Comparison of ENCODE assay signal across 21 mouse cellular contexts in the genomic region with DNA sequence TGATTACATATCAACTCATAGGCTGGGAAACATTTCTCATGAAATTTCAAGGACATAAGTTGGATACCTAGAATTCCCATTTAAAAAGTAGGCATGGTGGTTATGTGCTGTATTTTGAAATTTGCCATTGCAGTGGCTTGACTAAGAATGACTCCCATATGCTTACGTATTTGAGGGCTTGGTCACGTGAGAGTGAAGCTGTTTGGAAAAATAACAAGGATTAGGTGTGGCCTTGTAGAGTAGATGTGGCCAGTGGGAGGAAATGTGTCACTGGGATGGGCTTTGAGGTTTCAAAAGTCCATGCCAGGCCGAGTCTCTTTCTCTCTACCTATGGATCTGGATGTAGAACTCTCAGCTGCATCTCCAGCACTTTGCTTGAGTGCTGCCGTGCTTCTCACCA.
DNase-seq lines count a peak whose midpoint lies in the region; TF ChIP-seq lines count a peak whose summit lies in the region.
"Had no signal": no experiment of that assay in that cellular context is flagged by ENCODE, and none has a peak within 500 bp of the region (broad histone marks: within the 10 kb centered on the region; RNA-seq: fewer than 3 reads in every experiment).

No protein-coding gene starts in this region.

- no peak for TF ChIP-seq CTCF in C2C12 (IDR thresholded peaks at IDR 0.05; ENCODE audit: control insufficient read depth, insufficient read depth, insufficient read length)

- H3K4me3 ChIP-seq in C2C12 (ENCODE audit: insufficient read depth, poor library complexity, severe bottlenecking) = no peak overlapping the region
- H3K4me3 ChIP-seq: embryonic facial prominence, embryonic 13.5 days; embryonic facial prominence, embryonic 15.5 days; erythroblast, embryonic 14.5 days; forebrain, embryonic 10.5 days; forebrain, embryonic 12.5 days had no signal

- no peaks in the 10 kb centered on the region for H3K27me3 ChIP-seq in C2C12 (ENCODE audit: control insufficient read depth, insufficient read depth, insufficient read length)
- H3K27me3 ChIP-seq: embryonic facial prominence, embryonic 13.5 days; embryonic facial prominence, embryonic 15.5 days; forebrain, embryonic 12.5 days had no signal

- peak; percentile 12 for DNase-seq in retina, postnatal 1 day
- no peak for DNase-seq in retina, embryonic 14.5 days (ENCODE audit: low spot score)
- DNase-seq in thymus, postnatal 14 days = no peak
- DNase-seq in gastrocnemius, adult 8-10 months (ENCODE audit: low spot score in 2 of 2) = no peak
- DNase-seq: adrenal gland, adult 2 months; adrenal gland, postnatal 10 days; adrenal gland, postnatal 25 days; B cell, adult 2 months; cerebellum, adult 11 months; cerebellum, adult 18-20 months; cerebellum, adult 8-10 months; cerebellum, adult 9-11 months; cerebellum, postnatal 14 days; cerebellum, postnatal 36 days; embryo, embryonic 11 days had no signal

- H3K79me2 ChIP-seq in C2C12 (ENCODE audit: control insufficient read depth, insufficient read depth) = no peaks in the 10 kb centered on the region

- no peak overlapping the region for H3ac ChIP-seq in C2C12 (ENCODE audit: control insufficient read depth, insufficient read length, low read depth)

- no peaks in the 10 kb centered on the region for H3K36me3 ChIP-seq in C2C12 (ENCODE audit: control insufficient read depth, insufficient read depth)
- H3K36me3 ChIP-seq: embryonic facial prominence, embryonic 13.5 days; embryonic facial prominence, embryonic 15.5 days; forebrain, embryonic 10.5 days; forebrain, embryonic 12.5 days had no signal

- H3K79me3 ChIP-seq in C2C12 (ENCODE audit: low read depth) = no peaks in the 10 kb centered on the region

TF ChIP-seq in C2C12, 6 proteins besides CTCF, POLR2A, EP300 and RAD21:
- no peak for TF ChIP-seq FOSL1 (IDR thresholded peaks at IDR 0.05; ENCODE audit: insufficient read depth, low read length, poor library complexity, severe bottlenecking)
- TF ChIP-seq USF1 (IDR thresholded peaks at IDR 0.05; ENCODE audit: low read depth) = peak; percentile 74
